Mouse (Mus musculus) megakaryocyte-erythroid progenitor cell, adult 5 weeks (primary cell): ENCODE measurements around the gene Lrrn4. TPM values are rescaled to one million over a fixed set of nuclear protein-coding genes. Genes with fewer than 3 reads are reported as not detected.

Experiments
- polyA plus RNA-seq: library from polyadenylated mRNA; stranded (reverse); fragments of >175 nt; gene quantifications from 2 replicates; pipeline ENCODE4 v1.2.3, GENCODE M21; 2012

Gene Lrrn4
- polyA plus RNA-seq = 0.18 and 0.39 TPM in 2 replicates

DNA sequence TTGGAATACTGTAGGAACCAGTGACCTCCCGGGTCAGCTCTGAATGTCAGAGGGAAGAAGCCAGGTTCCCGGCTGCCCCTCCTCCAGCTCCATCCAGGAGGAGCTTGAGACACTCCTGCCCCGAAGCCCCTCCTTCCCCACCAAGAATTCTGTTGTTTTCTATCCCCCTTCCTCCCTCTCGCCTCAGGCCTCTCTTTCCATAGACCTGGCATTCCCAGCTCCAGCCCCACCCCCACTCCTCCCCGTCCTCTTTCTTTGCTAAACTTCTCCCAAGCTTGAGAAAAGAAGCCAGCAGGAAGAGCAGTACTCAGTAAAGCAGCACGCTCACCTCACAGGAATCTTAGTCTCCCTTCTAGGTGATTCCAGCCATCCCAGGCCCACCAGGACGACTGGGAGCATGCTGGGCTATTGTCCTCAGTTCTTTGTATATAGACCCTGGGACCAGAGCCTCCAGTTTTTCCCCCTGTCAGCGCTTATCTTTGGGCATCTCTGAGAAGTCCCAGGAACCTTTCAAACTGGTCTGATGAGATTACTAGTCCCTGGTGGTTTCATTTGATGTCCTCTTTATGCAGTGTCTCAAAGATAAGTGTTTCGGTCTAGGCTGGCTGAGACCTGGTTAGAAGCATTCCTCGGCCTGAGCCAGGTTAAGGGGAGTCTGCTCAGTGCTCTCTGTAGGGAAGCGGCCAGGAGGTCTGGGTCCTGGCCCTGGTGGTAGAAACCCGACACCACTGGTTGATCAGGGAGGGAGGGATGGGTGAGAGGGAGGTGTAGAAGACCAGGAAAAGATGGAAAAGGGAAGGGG lies at the start of gene Lrrn4:
Lrrn4 (minus strand) TSS at position 48 of the 802 bp plus-strand sequence.

GRCm38 (mm10) chr2:132846407-132847358 lies 34.0 kb downstream of the Lrrn4 start, which contains the start of gene Crls1:
TSS of gene Crls1 (plus strand) at chr2:132846666.

Other genes starting within 250 kb of the Lrrn4 start
- gene Shld1, start 194.0 kb downstream of the Lrrn4 start, polyA plus RNA-seq = 0.37 and 0.64 TPM in 2 replicates
- gene Chgb, start 99.6 kb downstream of the Lrrn4 start, polyA plus RNA-seq = not detected in 2 replicates
- 6.7 and 12.6 TPM in 2 replicates for gene Trmt6, start 64.8 kb downstream of the Lrrn4 start, polyA plus RNA-seq
- 2.0 and 2.9 TPM in 2 replicates for gene Mcm8, start 64.8 kb downstream of the Lrrn4 start, polyA plus RNA-seq
- gene Crls1, start 34.2 kb downstream of the Lrrn4 start, polyA plus RNA-seq = 28.3 and 28.8 TPM in 2 replicates
- gene Fermt1, start 65.0 kb upstream of the Lrrn4 start, polyA plus RNA-seq = not detected in 2 replicates